Mouse (Mus musculus): ENCODE data around the gene Lrp2.

Gene Lrp2

GRCm38 (mm10) chr2:69585886-69586398 is at the start of gene Lrp2:
TSS of gene Lrp2 (minus strand) at chr2:69586065.
- DNase-seq = peak; percentile 6

- DNase-seq = peak; percentile 71
Observed at GRCm38 (mm10) chr2:69635064-69635701, 49.3 kb upstream of the Lrp2 start.

GRCm38 (mm10) chr2:69631449-69631848 is 45.6 kb upstream of the Lrp2 start:
- DNase-seq = peak; percentile 52

- no peak for DNase-seq
Observed at GRCm38 (mm10) chr2:69630792-69631191, 44.9 kb upstream of the Lrp2 start.

- no peak for DNase-seq
Observed at GRCm38 (mm10) chr2:69629914-69630313, 44.0 kb upstream of the Lrp2 start.

- DNase-seq = no peak
Observed at GRCm38 (mm10) chr2:69629215-69629614, 43.4 kb upstream of the Lrp2 start.

- no peak for DNase-seq
Observed at GRCm38 (mm10) chr2:69619286-69619685, 33.4 kb upstream of the Lrp2 start.

- DNase-seq = no peak
Observed at GRCm38 (mm10) chr2:69618336-69618735, 32.5 kb upstream of the Lrp2 start.

GRCm38 (mm10) chr2:69613237-69613636 is 27.4 kb upstream of the Lrp2 start:
- no peak for DNase-seq

GRCm38 (mm10) chr2:69612716-69613115 is 26.9 kb upstream of the Lrp2 start:
- no peak for DNase-seq

GRCm38 (mm10) chr2:69612237-69612636 is 26.4 kb upstream of the Lrp2 start:
- DNase-seq = no peak

GRCm38 (mm10) chr2:69606621-69607020 is 20.8 kb upstream of the Lrp2 start:
- no peak for DNase-seq

- DNase-seq = no peak
Observed at GRCm38 (mm10) chr2:69603726-69604393, 18.0 kb upstream of the Lrp2 start.

GRCm38 (mm10) chr2:69593168-69593567 is 7.3 kb upstream of the Lrp2 start:
- no peak for DNase-seq

- DNase-seq = no peak
Observed at GRCm38 (mm10) chr2:69592536-69592935, 6.7 kb upstream of the Lrp2 start.

- no peak for DNase-seq
Observed at GRCm38 (mm10) chr2:69591966-69592505, 6.2 kb upstream of the Lrp2 start.

- DNase-seq = no peak
Observed at GRCm38 (mm10) chr2:69590548-69590947, 4.7 kb upstream of the Lrp2 start.

GRCm38 (mm10) chr2:69587896-69588295 is 2.0 kb upstream of the Lrp2 start:
- no peak for DNase-seq

GRCm38 (mm10) chr2:69586821-69587728 is 1.2 kb upstream of the Lrp2 start:
- DNase-seq = no peak

GRCm38 (mm10) chr2:69585191-69585885 is 527 bp downstream of the Lrp2 start:
- no peak for DNase-seq

- DNase-seq = no peak
Observed at GRCm38 (mm10) chr2:69584117-69584933, 1.5 kb downstream of the Lrp2 start.

- no peak for DNase-seq
Observed at GRCm38 (mm10) chr2:69582861-69583260, 3.0 kb downstream of the Lrp2 start.
